Mouse (Mus musculus) ES-Bruce4 (cell line): ENCODE data around the gene Rps17.

ENCODE experiments used
- CTCF ChIP-seq: IDR thresholded peaks from one replicate; pipeline ENCODE4 v1.8.1; 2011; ENCODE audit warnings: low read depth, low read length
- EP300 ChIP-seq: IDR thresholded peaks from 2 replicates; pipeline ENCODE4 v1.6.1; 2011; ENCODE audit warnings: low read depth, low read length; ENCODE audit not compliant: insufficient read depth
- POLR2A ChIP-seq: IDR thresholded peaks from one replicate; pipeline ENCODE4 v1.8.1; 2011; ENCODE audit warnings: low read length; ENCODE audit not compliant: insufficient read depth

DNA sequence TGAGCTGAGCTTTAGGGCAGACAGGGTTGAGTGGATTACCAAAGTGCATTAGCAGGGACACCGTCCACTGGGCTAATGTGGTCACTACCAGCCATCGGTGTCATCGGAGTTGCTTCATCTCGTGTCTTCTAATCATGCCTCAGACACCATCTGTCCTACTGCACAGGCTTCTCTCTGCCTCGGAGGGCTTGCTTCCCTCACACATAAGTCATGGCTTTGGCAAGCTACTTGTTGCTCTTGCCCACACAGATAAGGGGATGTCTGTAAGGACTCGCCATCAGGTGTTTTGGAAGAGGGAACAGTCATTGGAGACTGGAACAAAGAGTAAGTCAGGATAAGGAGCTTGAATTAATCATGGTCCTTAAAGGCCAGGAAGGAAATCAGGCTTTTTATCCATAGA, 35.8 kb downstream of the Rps17 start:
- TF ChIP-seq CTCF (no peak), POLR2A (no peak), EP300 (no peak)
